Mouse (Mus musculus) urinary bladder, postnatal 10 days (tissue): ENCODE results near the gene Ppm1n.

Experiments
- DNase-seq: peaks from one replicate; pipeline ENCODE4 v3.0.0; 2022; ENCODE audit warnings: low spot score

The Ppm1n gene

GRCm38 (mm10) chr7:19307739-19308453, 28.0 kb upstream of the Ppm1n start:
- no peak for DNase-seq

- DNase-seq: no peak
These were observed 27.2 kb upstream of the Ppm1n start for GRCm38 (mm10) chr7:19306819-19307738.

- DNase-seq: no peak
These were observed 26.2 kb upstream of the Ppm1n start for GRCm38 (mm10) chr7:19305796-19306765.

GRCm38 (mm10) chr7:19305413-19305735, 25.5 kb upstream of the Ppm1n start:
- no peak for DNase-seq

GRCm38 (mm10) chr7:19304501-19305412, 24.9 kb upstream of the Ppm1n start:
- DNase-seq: no peak

GRCm38 (mm10) chr7:19303770-19304169, 23.9 kb upstream of the Ppm1n start:
- no peak for DNase-seq

- no peak for DNase-seq
These were observed 23.1 kb upstream of the Ppm1n start for GRCm38 (mm10) chr7:19303046-19303305.

- no peak for DNase-seq
These were observed 22.6 kb upstream of the Ppm1n start for GRCm38 (mm10) chr7:19302264-19303045.

GRCm38 (mm10) chr7:19301461-19302263, 21.8 kb upstream of the Ppm1n start:
- no peak for DNase-seq

- no peak for DNase-seq
These were observed 20.9 kb upstream of the Ppm1n start for GRCm38 (mm10) chr7:19300501-19301421.

GRCm38 (mm10) chr7:19299194-19299593, 19.3 kb upstream of the Ppm1n start:
- no peak for DNase-seq

GRCm38 (mm10) chr7:19297794-19298193, 17.9 kb upstream of the Ppm1n start:
- DNase-seq: no peak

- DNase-seq: no peak
These were observed 17.2 kb upstream of the Ppm1n start for GRCm38 (mm10) chr7:19297034-19297433.

GRCm38 (mm10) chr7:19295503-19296185, 15.8 kb upstream of the Ppm1n start:
- peak; percentile 95 for DNase-seq

GRCm38 (mm10) chr7:19290969-19291596, 11.2 kb upstream of the Ppm1n start:
- no peak for DNase-seq

- DNase-seq: no peak
These were observed 4.9 kb upstream of the Ppm1n start for GRCm38 (mm10) chr7:19284763-19285162.

GRCm38 (mm10) chr7:19283406-19283804, 3.5 kb upstream of the Ppm1n start:
- DNase-seq: no peak
